Mouse (Mus musculus): ENCODE measurements around the gene Akap2. TPM values are rescaled to one million over a fixed set of nuclear protein-coding genes. Genes with fewer than 3 reads are reported as not detected.
A peak's percentile ranks its signal among the peaks of the same experiment; 100 is the strongest.

Akap2 gene
- total and polyA plus RNA-seq, 2 experiments from 2014 or later: 11.5 to 37.7 TPM

- TF ChIP-seq CTCF (IDR thresholded peaks at IDR 0.05; ENCODE audit: low read depth): no peak
- 23% methylated on average over 7 of the region's 7 CpGs for WGBS
- DNase-seq (ENCODE audit: low spot score): peak; percentile 15
Measured at GRCm38 (mm10) chr4:57720869-57721361, 3.5 kb downstream of the Akap2 start.

GRCm38 (mm10) chr4:57722296-57722695, 4.8 kb downstream of the Akap2 start:
- no peaks in the 10 kb centered on the region for H3K9me3 ChIP-seq (ENCODE audit: low read length)
- H3K9ac ChIP-seq (replicated peaks; ENCODE audit: low read length): no peak overlapping the region
- no peaks in the 10 kb centered on the region for H3K4me1 ChIP-seq (ENCODE audit: insufficient read depth, low read length)
- no peak overlapping the region for H3K27ac ChIP-seq
- no peaks in the 10 kb centered on the region for H3K27me3 ChIP-seq (ENCODE audit: insufficient read depth, low read length)
- TF ChIP-seq CTCF (IDR thresholded peaks at IDR 0.05; ENCODE audit: low read depth): no peak
- ATAC-seq (no peak), DNase-seq (ENCODE audit: low spot score) (no peak)
- no peak overlapping the region for H3K4me2 ChIP-seq (ENCODE audit: low read depth, low read length)
- 85% methylated on average over 4 of the region's 4 CpGs for WGBS
- no peaks in the 10 kb centered on the region for H3K36me3 ChIP-seq (ENCODE audit: insufficient read depth, low read length)
- no peak overlapping the region for H3K4me3 ChIP-seq (ENCODE audit: low read length)

More at GRCm38 (mm10) chr4:57720869-57721361, 3.5 kb downstream of the Akap2 start:
- no peak for ATAC-seq
- H3K4me3 ChIP-seq (ENCODE audit: low read length): no peak overlapping the region
- H3K9ac ChIP-seq (replicated peaks; ENCODE audit: low read length): no peak overlapping the region
- no peaks in the 10 kb centered on the region for H3K27me3 ChIP-seq (ENCODE audit: insufficient read depth, low read length)
- no peaks in the 10 kb centered on the region for H3K4me1 ChIP-seq (ENCODE audit: insufficient read depth, low read length)
- no peaks in the 10 kb centered on the region for H3K9me3 ChIP-seq (ENCODE audit: low read length)
- no peaks in the 10 kb centered on the region for H3K36me3 ChIP-seq (ENCODE audit: insufficient read depth, low read length)
- H3K27ac ChIP-seq: no peak overlapping the region
- H3K4me2 ChIP-seq (ENCODE audit: low read depth, low read length): no peak overlapping the region

- H3K9me3 ChIP-seq (ENCODE audit: low read length): no peaks in the 10 kb centered on the region
- TF ChIP-seq CTCF (IDR thresholded peaks at IDR 0.05; ENCODE audit: low read depth): peak; percentile 59
- H3K4me2 ChIP-seq (ENCODE audit: low read depth, low read length): no peak overlapping the region
- H3K36me3 ChIP-seq (ENCODE audit: insufficient read depth, low read length): no peaks in the 10 kb centered on the region
- no peaks in the 10 kb centered on the region for H3K27me3 ChIP-seq (ENCODE audit: insufficient read depth, low read length)
- no peak overlapping the region for H3K27ac ChIP-seq
- no peak overlapping the region for H3K4me3 ChIP-seq (ENCODE audit: low read length)
- H3K4me1 ChIP-seq (ENCODE audit: insufficient read depth, low read length): no peaks in the 10 kb centered on the region
- DNase-seq (ENCODE audit: low spot score) (peak; percentile 33), ATAC-seq (no peak)
- 54% methylated on average over 2 of the region's 2 CpGs for WGBS
- H3K9ac ChIP-seq (replicated peaks; ENCODE audit: low read length): no peak overlapping the region
Measured at GRCm38 (mm10) chr4:57723659-57724058, 6.2 kb downstream of the Akap2 start.

GRCm38 (mm10) chr4:57725569-57725968, 8.1 kb downstream of the Akap2 start:
- Histone ChIP-seq H3K4me2 (ENCODE audit: low read depth, low read length) (no peak overlapping the region), H3K27me3 (ENCODE audit: insufficient read depth, low read length) (no peaks in the 10 kb centered on the region), H3K9me3 (ENCODE audit: low read length) (no peaks in the 10 kb centered on the region), H3K27ac (no peak overlapping the region), H3K9ac (replicated peaks; ENCODE audit: low read length) (no peak overlapping the region), H3K4me3 (ENCODE audit: low read length) (no peak overlapping the region), H3K4me1 (ENCODE audit: insufficient read depth, low read length) (no peaks in the 10 kb centered on the region), H3K36me3 (ENCODE audit: insufficient read depth, low read length) (no peaks in the 10 kb centered on the region)
- 95% methylated on average over 1 of the region's 1 CpGs for WGBS
- DNase-seq (ENCODE audit: low spot score): no peak
- TF ChIP-seq CTCF (IDR thresholded peaks at IDR 0.05; ENCODE audit: low read depth): no peak
- no peak for ATAC-seq

GRCm38 (mm10) chr4:57728611-57729183, 11.2 kb downstream of the Akap2 start:
- WGBS: 85% methylated on average over 4 of the region's 4 CpGs
- ATAC-seq (no peak), DNase-seq (ENCODE audit: low spot score) (no peak)
- Histone ChIP-seq H3K4me3 (ENCODE audit: low read length) (no peak overlapping the region), H3K27ac (no peak overlapping the region), H3K36me3 (ENCODE audit: insufficient read depth, low read length) (no peaks in the 10 kb centered on the region), H3K9ac (replicated peaks; ENCODE audit: low read length) (no peak overlapping the region), H3K4me1 (ENCODE audit: insufficient read depth, low read length) (no peaks in the 10 kb centered on the region), H3K27me3 (ENCODE audit: insufficient read depth, low read length) (no peaks in the 10 kb centered on the region), H3K9me3 (ENCODE audit: low read length) (no peaks in the 10 kb centered on the region), H3K4me2 (ENCODE audit: low read depth, low read length) (no peak overlapping the region)
- no peak for TF ChIP-seq CTCF (IDR thresholded peaks at IDR 0.05; ENCODE audit: low read depth)

- H3K9me3 ChIP-seq (ENCODE audit: low read length): no peaks in the 10 kb centered on the region
- no peak overlapping the region for H3K27ac ChIP-seq
- H3K4me3 ChIP-seq (ENCODE audit: low read length): no peak overlapping the region
- H3K36me3 ChIP-seq (ENCODE audit: insufficient read depth, low read length): no peaks in the 10 kb centered on the region
- H3K27me3 ChIP-seq (ENCODE audit: insufficient read depth, low read length): no peaks in the 10 kb centered on the region
- H3K4me1 ChIP-seq (ENCODE audit: insufficient read depth, low read length): no peaks in the 10 kb centered on the region
- 64% methylated on average over 6 of the region's 6 CpGs for WGBS
- DNase-seq (ENCODE audit: low spot score): no peak
- H3K4me2 ChIP-seq (ENCODE audit: low read depth, low read length): no peak overlapping the region
- TF ChIP-seq CTCF (IDR thresholded peaks at IDR 0.05; ENCODE audit: low read depth): no peak
- no peak overlapping the region for H3K9ac ChIP-seq (replicated peaks; ENCODE audit: low read length)
- no peak for ATAC-seq
Measured at GRCm38 (mm10) chr4:57730047-57730446, 12.6 kb downstream of the Akap2 start.

GRCm38 (mm10) chr4:57730801-57731598, 13.5 kb downstream of the Akap2 start:
- ATAC-seq: no peak
- no peaks in the 10 kb centered on the region for H3K9me3 ChIP-seq (ENCODE audit: low read length)
- H3K36me3 ChIP-seq (ENCODE audit: insufficient read depth, low read length): no peaks in the 10 kb centered on the region
- H3K27ac ChIP-seq: no peak overlapping the region
- no peak overlapping the region for H3K9ac ChIP-seq (replicated peaks; ENCODE audit: low read length)
- 80% methylated on average over 11 of the region's 11 CpGs for WGBS
- H3K4me1 ChIP-seq (ENCODE audit: insufficient read depth, low read length): no peaks in the 10 kb centered on the region
- no peak overlapping the region for H3K4me2 ChIP-seq (ENCODE audit: low read depth, low read length)
- no peak for TF ChIP-seq CTCF (IDR thresholded peaks at IDR 0.05; ENCODE audit: low read depth)
- no peaks in the 10 kb centered on the region for H3K27me3 ChIP-seq (ENCODE audit: insufficient read depth, low read length)
- H3K4me3 ChIP-seq (ENCODE audit: low read length): no peak overlapping the region
- no peak for DNase-seq (ENCODE audit: low spot score)

Measured in hindbrain, postnatal 0 days (tissue).